Mouse (Mus musculus): ENCODE measurements around the gene Dcaf1. TPM values are rescaled to one million over a fixed set of nuclear protein-coding genes. Genes with fewer than 3 reads are reported as not detected.

Gene Dcaf1
- 10 to 100 TPM; 30.8 to 42.1 TPM for polyA plus RNA-seq (2017; shearing (Covaris generic))

GRCm38 (mm10) chr9:106821618-106822380, at the start of gene Dcaf1:
Gene Dcaf1 (plus strand): TSS chr9:106821874.

GRCm38 (mm10) chr9:106788812-106789321, 32.8 kb upstream of the Dcaf1 start, which contains the start of gene Rad54l2:
Gene Rad54l2 (minus strand): TSS chr9:106789194.

GRCm38 (mm10) chr9:106886828-106887702, 65.4 kb downstream of the Dcaf1 start, which contains the start of gene Rbm15b:
Gene Rbm15b (minus strand): TSS chr9:106887428.

GRCm38 (mm10) chr9:106891829-106892551, 70.3 kb downstream of the Dcaf1 start, which contains the start of gene Manf:
Gene Manf (minus strand): TSS chr9:106891979.

Other genes with a start within 250 kb of the Dcaf1 start
- not detected for gene Iqcf6, start 195.3 kb upstream of the Dcaf1 start, polyA plus RNA-seq (2017; shearing (Covaris generic))
- 1 to 10 TPM in 1 of 2 experiments, under 1 TPM in 1; 0.27 to 1.1 TPM for gene Grm2, start 165.8 kb upstream of the Dcaf1 start, polyA plus RNA-seq (2017; shearing (Covaris generic))
- 10 to 100 TPM; 65.1 to 79.3 TPM for gene Tex264, start 135.9 kb upstream of the Dcaf1 start, polyA plus RNA-seq (2017; shearing (Covaris generic))
- 1 to 10 TPM; 7.6 to 7.9 TPM for gene Rad54l2, start 32.7 kb upstream of the Dcaf1 start, polyA plus RNA-seq (2017; shearing (Covaris generic))
- gene Rbm15b, start 65.6 kb downstream of the Dcaf1 start, polyA plus RNA-seq (2017; shearing (Covaris generic)): 10 to 100 TPM; 26.1 to 55.9 TPM
- 100 to 1,000 TPM; 128 to 143 TPM for gene Manf, start 70.1 kb downstream of the Dcaf1 start, polyA plus RNA-seq (2017; shearing (Covaris generic))